Mouse (Mus musculus): ENCODE results near the gene Pagr1a. TPM values are rescaled to one million over a fixed set of nuclear protein-coding genes. Genes with fewer than 3 reads are reported as not detected.

Gene Pagr1a
- 10 to 100 TPM; 17.4 to 43.4 TPM for total RNA-seq (2021)
- long read RNA-seq, experiment 1, transcript Pagr1a-202 (3 exons, 1,430 nt): major isoform, 37 of 38 reads
- long read RNA-seq, experiment 1, partial matches to known transcripts: 1 of 38 reads
- long read RNA-seq, experiment 1, other reads (novel, unspliced or antisense): 0 of 38 reads
- long read RNA-seq, experiment 2, transcript Pagr1a-202 (3 exons, 1,430 nt): major isoform, 51 of 55 reads
- long read RNA-seq, experiment 2, partial matches to known transcripts: 0 of 55 reads
- long read RNA-seq, experiment 2, other reads (novel, unspliced or antisense): 4 of 55 reads

GRCm38 (mm10) chr7:127016971-127017949 is at the start of gene Pagr1a:
TSS of gene Pagr1a (minus strand) at chr7:127017352.
- TF ChIP-seq CTCF (conservative IDR thresholded peaks at IDR 0.05): peak; percentile 91
- Histone ChIP-seq H3K27ac (peak within 1 kb of the TSS; percentile 99), H3K4me3 (peak within 1 kb of the TSS; percentile 77)
- DNase-seq (ENCODE audit: low spot score in 2 of 2): peak; percentile 95 to 98

- DNase-seq (ENCODE audit: low spot score in 2 of 2): no peak
- H3K4me3 ChIP-seq: no peak overlapping the region
- TF ChIP-seq CTCF (conservative IDR thresholded peaks at IDR 0.05): no peak
- no peak overlapping the region for H3K27ac ChIP-seq
These were observed 49.2 kb upstream of the Pagr1a start for GRCm38 (mm10) chr7:127066317-127066716.

- no peak overlapping the region for H3K27ac ChIP-seq
- DNase-seq (ENCODE audit: low spot score in 2 of 2): no peak
- no peak overlapping the region for H3K4me3 ChIP-seq
- TF ChIP-seq CTCF (conservative IDR thresholded peaks at IDR 0.05): no peak
These were observed 48.4 kb upstream of the Pagr1a start for GRCm38 (mm10) chr7:127065538-127065937.

- H3K27ac ChIP-seq: no peak overlapping the region
- no peak for TF ChIP-seq CTCF (conservative IDR thresholded peaks at IDR 0.05)
- H3K4me3 ChIP-seq: no peak overlapping the region
- no peak for DNase-seq (ENCODE audit: low spot score in 2 of 2)
These were observed 38.0 kb upstream of the Pagr1a start for GRCm38 (mm10) chr7:127055026-127055585.

- Histone ChIP-seq H3K4me3 (peak within 1 kb of the TSS; percentile 68), H3K27ac (peak within 1 kb of the TSS; percentile 89)
- no peak for TF ChIP-seq CTCF (conservative IDR thresholded peaks at IDR 0.05)
- DNase-seq (ENCODE audit: low spot score in 2 of 2): peak; percentile 88 to 91
These were observed 24.9 kb upstream of the Pagr1a start, which contains the start of gene Kif22 for GRCm38 (mm10) chr7:127041851-127042672. TSS of gene Kif22 (minus strand) at chr7:127042471.

- no peak for TF ChIP-seq CTCF (conservative IDR thresholded peaks at IDR 0.05)
- no peak overlapping the region for H3K4me3 ChIP-seq
- no peak overlapping the region for H3K27ac ChIP-seq
- DNase-seq (ENCODE audit: low spot score in 2 of 2): no peak
These were observed 14.1 kb upstream of the Pagr1a start for GRCm38 (mm10) chr7:127031244-127031643.

GRCm38 (mm10) chr7:127030172-127030571 is 13.0 kb upstream of the Pagr1a start:
- no peak overlapping the region for H3K4me3 ChIP-seq
- no peak for DNase-seq (ENCODE audit: low spot score in 2 of 2)
- no peak overlapping the region for H3K27ac ChIP-seq
- TF ChIP-seq CTCF (conservative IDR thresholded peaks at IDR 0.05): no peak

GRCm38 (mm10) chr7:127027885-127028284 is 10.7 kb upstream of the Pagr1a start:
- peak overlapping the region; percentile 83 for H3K4me3 ChIP-seq

GRCm38 (mm10) chr7:127026984-127027726 is 10.0 kb upstream of the Pagr1a start, which contains the start of gene Maz:
TSS of gene Maz (minus strand) at chr7:127027037.
- Histone ChIP-seq H3K4me3 (peak within 1 kb of the TSS; percentile 83), H3K27ac (peak within 1 kb of the TSS; percentile 97)
- peak; percentile 99 for DNase-seq (ENCODE audit: low spot score in 2 of 2)
- TF ChIP-seq CTCF (conservative IDR thresholded peaks at IDR 0.05): no peak; the same call in 1 of the 2 replicates

More at GRCm38 (mm10) chr7:127027885-127028284, 10.7 kb upstream of the Pagr1a start:
- TF ChIP-seq CTCF (conservative IDR thresholded peaks at IDR 0.05): no peak
- peak in 1 of 2 experiments; percentile 26 for DNase-seq (ENCODE audit: low spot score in 2 of 2)
- peak overlapping the region; percentile 97 for H3K27ac ChIP-seq

- TF ChIP-seq CTCF (conservative IDR thresholded peaks at IDR 0.05): no peak
- H3K27ac ChIP-seq: peak overlapping the region; percentile 97
- peak overlapping the region; percentile 83; the same call in 1 of the 2 replicates for H3K4me3 ChIP-seq
- no peak for DNase-seq (ENCODE audit: low spot score in 2 of 2)
These were observed 9.4 kb upstream of the Pagr1a start for GRCm38 (mm10) chr7:127026616-127026983.

- peak in 1 of 2 experiments; percentile 59 for DNase-seq (ENCODE audit: low spot score in 2 of 2)
- no peak for TF ChIP-seq CTCF (conservative IDR thresholded peaks at IDR 0.05)
- Histone ChIP-seq H3K4me3 (peak overlapping the region; percentile 77), H3K27ac (peak overlapping the region; percentile 97)
These were observed 9.0 kb upstream of the Pagr1a start for GRCm38 (mm10) chr7:127026161-127026600.

All from layer of hippocampus, adult 2 months (tissue).